Mouse (Mus musculus) megakaryocyte, embryonic 14.5 days (primary cell): ENCODE results near the gene Klrb1f.

Source experiments
- FLI1 ChIP-seq: IDR thresholded peaks from 2 replicates; pipeline ENCODE4 v1.6.1; 2012; ENCODE audit warnings: low read length, inconsistent platforms, mixed read lengths
- GATA1 ChIP-seq: IDR thresholded peaks from 3 replicates; pipeline ENCODE4 v1.6.1; 2012; ENCODE audit warnings: mixed read lengths, low read length, inconsistent platforms, borderline replicate concordance

DNA sequence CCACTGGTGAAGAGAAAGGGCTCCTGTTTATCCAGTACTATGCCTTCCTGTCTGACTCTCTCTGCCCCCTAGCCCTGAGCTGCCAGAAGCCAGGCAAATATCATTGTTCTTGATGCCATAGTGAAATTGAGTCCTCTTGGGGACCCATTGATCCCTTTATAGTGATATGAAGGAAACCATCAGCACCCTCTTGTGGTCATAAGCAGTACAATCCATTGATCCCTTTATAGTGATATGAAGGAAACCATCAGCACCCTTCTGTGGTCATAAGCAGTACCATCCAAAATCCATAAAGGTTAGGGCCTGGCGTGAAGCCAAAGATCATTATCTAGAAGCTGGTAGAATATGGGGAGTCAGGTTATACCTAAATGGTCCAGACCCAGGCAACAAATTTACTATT is 21.3 kb downstream of the Klrb1f start:
- TF ChIP-seq GATA1 (no peak), FLI1 (no peak)
